Mouse (Mus musculus): ENCODE results near the gene Rnase2b. TPM values are rescaled to one million over a fixed set of nuclear protein-coding genes. Genes with fewer than 3 reads are reported as not detected.
"Not testable (repeated sequence)": the region's sequence is repeated elsewhere in the genome, so short reads cannot be mapped to it uniquely, and the experiment has no call there.

Gene Rnase2b
- not detected for total RNA-seq (2021)
- not detected in 2 replicates for polyA plus RNA-seq (2012; rRNA removed)
- long read RNA-seq: 0 reads

DNA sequence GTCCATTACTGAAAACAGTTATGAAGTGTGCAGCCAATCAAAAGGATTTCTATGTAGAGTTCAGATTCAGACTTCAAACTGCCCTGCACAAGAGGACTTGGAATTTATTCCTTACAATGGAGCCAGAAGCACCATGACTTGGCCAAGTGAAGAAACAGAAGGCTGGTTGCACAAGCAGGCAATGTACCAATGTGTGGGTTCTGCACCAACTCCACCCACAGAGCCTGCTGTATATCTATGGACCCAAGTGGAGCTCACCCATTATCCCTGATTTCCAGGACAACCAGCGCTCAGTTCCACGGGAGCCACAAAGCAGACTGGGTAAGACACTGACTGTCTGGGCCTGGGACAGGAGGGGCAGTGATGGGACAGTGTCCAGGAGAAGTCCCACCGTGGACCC lies at the start of gene Rnase2b:
Rnase2b (plus strand) TSS at position 285 of the 400 bp plus-strand sequence.
- not testable (repeated sequence) for DNase-seq

DNA sequence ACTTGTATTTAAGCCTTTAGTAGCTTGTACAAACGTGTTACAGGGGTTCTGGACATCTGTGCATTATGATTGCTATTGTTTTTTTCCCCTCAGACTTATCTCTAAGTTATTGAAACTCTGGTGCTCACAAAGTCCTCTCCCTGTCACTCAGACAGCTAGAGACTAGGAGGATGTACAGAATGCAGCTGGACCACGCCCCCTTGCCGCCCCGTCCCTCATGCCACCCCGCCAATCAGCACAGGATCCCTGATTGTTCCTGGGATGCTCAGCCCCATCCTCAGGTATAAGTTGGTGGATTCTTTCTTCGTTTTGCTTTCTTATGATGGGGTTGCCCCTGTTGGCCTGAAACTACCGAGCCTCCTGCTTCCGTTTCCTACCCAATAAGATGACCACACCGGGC lies 48.6 kb upstream of the Rnase2b start:
- DNase-seq: no peak

DNA sequence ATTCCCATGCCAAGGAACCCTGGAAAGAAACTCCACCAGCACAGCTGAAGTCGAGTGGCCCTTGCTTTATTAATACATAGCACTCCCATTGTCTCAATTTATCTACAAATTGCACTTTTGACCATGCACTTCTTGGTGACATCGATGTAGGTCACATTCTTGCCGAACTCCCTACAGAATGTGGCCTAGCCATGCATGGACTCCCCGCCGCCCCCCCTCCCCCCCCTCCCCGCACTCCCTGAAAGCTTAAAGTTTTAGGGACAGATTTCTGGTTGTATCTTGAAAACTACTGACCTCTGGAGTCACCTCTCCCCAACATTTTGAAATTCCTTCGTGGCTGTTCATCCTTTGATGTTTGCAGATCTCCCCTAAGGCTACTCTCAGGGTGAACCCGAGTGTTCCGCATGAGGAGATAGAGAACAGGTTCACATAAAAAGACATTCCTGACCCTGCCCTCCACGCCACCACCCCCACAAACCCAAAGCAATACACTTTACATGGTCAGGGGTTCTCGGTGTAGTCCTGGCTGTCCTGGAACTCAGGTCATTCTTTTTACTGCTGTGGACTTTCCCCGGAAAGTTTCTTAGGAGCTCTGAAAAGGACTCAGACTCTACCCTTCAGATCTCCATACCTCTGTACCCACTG lies 48.0 kb upstream of the Rnase2b start, which contains the start of gene Eddm3b:
Eddm3b (plus strand) TSS at position 511 of the 645 bp plus-strand sequence.
- no peak for DNase-seq

DNA sequence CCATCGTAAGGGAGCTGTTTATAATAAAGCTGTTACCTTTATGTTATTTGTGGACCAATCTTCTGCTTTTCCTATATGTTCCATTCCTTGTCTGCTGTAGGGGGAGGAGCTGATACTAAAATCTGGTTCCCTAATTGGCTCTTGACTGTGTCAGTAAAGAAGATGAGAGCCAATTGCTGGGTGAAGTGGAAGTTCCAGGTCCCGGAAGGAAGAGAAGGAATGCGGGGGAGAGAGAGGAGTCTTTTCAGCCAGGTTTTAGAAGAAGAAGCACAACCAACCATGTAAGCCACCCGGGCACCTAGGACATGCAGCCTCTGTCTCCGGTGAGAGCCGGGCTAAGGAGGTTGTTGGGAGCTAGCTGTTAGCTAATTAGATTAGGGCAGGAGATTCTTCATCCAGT lies 36.4 kb upstream of the Rnase2b start:
- DNase-seq: no peak

DNA sequence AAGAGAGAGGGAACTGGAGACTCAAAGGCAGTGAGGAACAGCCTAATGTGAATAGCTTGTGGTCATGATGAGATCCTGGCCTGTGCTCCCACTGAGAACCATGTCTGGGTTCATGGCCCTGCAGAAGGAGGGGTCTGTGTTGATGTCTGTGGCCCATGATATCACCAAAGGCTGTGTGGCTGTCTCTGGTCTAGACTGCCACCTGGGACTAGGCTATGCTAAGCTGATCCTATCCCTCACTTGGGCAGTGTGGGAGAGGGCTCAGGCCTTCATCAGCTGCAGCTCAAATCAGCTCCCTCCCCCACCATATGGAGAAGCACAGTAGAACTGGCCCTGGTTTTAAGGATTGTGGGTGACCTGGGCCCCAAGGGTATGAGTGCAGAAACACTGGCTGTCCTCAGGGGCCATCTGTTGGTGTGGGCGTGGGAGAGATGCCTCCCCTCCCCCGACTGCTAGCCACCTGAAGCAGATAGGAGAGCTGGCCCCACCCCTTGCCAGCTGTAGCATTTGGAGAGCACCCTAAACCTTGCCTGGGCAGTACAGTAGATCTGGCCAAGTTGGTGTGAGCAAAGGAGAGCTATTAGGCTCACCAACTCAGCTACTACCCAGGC lies 34.3 kb upstream of the Rnase2b start:
- no peak for DNase-seq

DNA sequence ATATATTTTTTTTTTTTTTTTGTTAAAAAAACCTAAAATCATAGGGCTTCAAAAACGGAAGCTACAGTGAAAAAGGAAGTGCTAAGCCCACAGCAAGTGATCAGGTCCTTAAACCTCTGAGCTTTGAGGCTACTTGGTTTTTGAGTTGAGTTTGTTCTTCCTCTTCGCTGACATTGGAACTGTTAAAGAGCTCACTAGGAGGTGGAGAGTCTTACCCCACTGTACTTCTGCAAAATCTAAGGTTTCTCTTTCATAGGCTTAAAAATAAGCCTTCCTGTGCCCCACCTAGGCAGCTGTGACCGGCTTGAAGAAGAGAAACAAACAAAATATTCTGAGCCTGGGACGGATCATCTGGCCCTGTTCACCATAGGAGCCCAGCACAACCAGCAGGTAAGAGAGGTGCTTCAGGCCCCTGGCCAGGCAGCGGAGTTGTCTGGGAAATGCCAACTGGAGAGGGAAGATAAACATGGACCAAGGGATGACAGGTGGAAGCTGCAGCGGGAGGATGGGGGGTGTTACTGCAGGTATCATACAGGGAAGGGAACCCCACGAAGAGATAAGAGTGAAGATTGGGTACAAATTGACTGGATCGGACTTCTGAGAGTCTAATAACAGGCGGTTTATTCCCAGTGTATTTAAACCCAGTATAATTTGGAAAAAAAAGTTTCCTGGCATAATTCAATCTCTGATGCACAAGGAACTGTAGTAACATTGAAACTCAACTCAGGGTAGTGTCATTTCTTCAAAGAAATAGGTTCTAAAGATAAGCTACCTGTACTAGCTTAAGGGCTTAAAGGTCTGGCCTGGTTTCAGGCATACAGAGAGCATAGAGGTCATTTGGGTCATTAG lies 33.1 kb upstream of the Rnase2b start:
- DNase-seq: no peak

DNA sequence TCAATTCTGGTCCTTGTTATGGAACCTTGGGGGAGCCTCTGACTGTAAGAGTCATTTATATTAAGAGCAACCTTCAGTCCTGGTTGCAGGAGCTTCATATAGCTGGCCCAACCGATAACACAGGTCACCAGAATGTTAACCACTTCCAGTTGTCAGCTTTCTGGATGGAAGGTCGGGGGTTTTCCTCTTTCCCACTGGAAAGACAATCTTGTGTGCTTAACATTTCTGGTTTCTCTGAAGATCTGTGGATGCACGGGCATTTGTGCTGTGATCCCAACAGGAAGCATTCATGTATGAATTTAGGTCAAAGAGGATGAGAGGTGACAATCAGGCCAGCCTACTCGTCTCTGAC lies 32.5 kb upstream of the Rnase2b start:
- no peak for DNase-seq

DNA sequence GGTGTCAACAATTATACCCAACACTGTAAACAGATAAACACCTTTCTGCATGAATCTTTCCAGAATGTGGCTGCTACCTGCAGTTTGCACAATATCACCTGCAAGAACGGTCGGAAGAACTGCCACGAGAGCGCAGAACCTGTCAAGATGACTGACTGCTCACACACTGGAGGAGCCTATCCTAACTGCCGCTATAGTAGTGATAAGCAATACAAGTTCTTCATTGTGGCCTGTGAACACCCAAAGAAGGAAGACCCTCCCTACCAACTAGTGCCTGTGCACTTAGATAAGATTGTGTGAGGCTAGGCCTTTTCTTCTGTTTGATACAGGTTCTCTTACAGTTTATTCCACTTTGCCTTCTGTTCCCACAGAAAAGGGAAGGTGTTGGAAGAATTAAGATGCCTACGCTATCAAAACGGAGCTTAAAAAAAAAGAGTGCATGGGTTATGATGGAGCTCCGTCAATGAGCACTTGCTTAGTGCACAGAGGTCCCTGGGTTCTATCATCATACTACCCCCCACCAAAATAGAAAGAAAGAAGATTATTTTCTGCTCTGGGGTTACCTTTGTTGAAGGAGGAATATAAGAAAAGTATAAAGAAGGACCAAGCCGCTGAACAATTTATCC lies 31.6 kb upstream of the Rnase2b start:
- no peak for DNase-seq

DNA sequence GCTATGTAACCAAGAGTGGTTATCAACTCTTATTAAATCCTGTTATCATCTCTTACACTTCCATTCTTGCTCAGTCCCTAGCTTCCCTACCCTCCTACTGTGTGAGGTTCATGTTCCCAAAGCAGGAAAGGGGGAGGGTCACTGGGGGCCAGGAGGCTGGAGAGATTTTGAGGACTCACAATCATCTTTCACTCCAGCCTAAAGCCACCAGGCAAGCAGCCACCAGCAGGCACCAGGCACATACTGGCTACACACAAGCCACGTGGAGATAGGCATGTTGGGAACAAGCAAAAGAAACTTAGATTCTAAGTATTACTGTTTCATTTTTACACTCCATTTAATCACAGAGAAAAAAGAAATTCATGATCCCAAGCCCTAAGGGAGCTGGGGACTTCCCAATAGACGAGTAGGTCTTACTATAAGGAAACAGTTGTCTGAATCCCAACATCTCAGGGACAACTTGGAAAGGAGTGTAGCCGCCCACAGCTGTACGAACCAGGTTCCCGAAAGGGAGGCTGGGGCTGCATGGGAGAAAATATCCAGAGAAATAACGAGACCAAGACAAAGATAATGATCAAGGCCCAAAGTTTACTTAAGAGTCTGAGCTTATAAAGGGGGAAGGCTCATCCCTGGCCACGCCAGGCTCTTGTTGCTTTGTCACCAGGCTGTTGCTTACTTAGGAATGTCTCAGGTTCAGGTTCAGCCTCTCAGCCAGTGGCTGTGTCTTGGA lies 30.8 kb upstream of the Rnase2b start:
- no peak for DNase-seq

DNA sequence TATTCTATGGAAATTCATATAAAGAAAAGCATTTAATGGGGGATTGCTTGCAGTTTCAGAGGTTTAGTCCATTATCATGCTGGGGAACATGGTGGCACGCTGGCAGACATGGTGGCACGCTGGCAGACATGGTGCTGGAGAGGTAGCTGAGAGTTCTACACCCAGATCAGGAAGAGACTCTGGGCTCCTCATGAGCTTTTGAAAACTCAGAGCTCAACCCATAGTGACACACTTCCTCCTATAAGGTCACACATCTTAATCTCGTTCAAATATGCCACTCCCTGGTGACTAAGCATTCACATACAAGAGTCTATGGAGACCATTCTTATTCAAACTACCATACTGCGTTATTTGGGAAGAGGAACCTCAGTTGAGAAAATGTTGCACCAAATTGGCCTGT lies 29.7 kb upstream of the Rnase2b start:
- no peak for DNase-seq

DNA sequence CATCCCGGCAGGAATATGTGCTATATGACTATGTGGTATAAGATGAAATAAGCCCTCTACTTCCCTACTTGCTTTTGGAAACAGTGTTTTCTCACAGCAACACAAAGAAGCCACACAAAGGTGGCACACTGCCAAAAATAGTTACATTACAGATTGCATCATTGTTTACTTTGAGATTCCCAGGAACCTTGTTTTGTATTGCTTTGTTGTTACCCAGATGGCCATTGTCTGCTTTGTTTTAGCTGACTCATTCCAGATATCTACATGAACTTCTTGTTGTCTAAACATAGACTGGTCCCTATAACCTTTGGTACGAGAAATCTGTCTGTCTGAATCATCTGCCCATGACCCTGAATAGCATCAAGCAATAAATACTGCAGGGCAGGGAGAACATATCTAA lies 21.7 kb upstream of the Rnase2b start:
- peak; percentile 39 for DNase-seq

DNA sequence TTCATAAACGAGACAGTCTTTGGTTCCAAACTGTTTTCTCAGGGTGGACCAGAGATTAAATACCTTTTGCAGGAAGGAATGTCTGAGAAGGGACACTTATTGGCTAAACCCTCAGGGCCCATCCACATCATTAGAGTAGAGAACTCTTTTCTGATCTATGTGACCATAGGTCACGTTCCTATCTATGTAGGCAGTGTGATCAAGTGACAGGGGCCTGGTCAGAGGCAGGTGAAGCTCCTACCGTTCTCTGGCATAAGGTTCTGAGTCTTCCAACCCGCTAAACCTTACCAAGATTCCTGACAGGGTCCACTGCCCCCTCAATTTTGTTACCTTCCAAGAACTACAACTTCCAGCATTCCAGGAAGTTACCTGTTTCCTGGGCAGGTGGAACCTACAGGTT lies 19.9 kb upstream of the Rnase2b start:
- no peak for DNase-seq

DNA sequence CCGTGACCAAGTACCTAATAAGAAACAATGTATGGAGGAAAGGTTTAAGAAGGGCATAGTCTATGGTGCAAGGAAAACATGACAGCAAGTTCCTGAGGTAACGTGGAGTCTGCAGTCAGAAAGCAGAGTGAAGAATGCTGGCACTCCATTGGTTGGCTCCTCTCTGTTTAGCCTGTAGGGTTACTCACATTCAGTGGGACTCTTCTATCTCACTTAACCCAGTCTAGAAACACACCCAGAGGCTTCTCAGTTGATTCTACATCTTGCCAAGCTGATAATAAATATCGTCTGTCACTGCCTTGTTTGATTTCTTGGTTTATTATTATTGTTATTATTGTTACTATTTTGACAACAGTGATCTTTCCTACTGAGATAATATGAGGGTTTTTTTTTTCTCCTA lies 19.5 kb upstream of the Rnase2b start:
- DNase-seq: no peak

DNA sequence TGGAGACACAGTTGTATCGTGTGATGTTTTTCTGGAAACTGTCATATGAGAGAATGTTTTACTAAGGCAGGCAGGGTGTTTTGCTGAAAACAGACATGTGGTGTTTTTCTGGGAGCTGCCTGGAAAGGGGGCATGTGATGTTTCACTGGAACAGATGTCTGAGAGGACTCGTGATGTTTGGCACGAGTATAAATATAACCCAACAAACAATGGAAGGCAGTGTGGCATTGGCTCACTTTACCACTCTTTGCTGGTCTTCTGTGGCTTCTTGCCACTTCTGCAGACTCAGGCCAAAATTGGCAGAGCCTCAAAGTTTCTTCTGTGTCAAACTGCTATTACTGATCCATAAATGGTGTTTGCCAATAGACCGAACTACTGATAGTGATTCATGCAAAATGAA lies 18.8 kb upstream of the Rnase2b start:
- DNase-seq: no peak

DNA sequence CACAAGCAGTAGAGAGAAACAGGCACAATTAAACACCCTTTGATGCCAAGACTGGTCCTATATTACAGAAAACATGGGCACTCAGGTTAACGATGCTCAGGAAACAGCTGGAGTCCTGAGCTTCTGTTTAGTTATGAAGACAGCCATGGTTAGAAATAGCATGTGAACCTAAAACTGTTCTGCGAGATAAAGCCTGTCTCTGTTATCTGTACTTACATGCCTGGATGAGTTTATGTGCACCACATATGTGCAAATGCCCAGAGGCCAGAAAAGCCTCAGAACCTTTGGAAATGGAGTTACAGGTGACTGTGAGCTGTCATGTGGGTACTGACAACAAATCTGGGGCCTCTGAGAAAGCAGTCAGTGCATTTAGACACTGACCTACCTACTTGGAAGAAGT lies 18.1 kb upstream of the Rnase2b start:
- no peak for DNase-seq

DNA sequence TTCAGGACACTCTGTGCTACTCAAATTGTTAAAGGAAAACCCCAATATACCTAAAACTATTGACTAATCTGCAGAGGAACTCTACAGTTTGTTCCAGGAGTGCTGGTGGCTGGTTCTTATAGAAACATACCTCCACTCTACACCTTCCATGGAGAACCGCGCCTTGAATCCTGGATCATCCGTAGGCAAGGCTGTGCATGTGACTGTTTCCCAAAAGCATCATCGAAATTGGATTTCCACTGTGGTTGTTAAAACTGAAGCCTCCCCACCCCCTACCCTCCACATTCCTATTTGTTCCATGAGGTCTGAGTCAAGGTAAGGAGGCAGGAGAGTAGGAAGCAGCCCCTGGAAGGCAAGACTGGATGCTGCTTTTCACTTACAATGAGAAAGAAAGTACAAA lies 17.6 kb upstream of the Rnase2b start:
- no peak for DNase-seq

DNA sequence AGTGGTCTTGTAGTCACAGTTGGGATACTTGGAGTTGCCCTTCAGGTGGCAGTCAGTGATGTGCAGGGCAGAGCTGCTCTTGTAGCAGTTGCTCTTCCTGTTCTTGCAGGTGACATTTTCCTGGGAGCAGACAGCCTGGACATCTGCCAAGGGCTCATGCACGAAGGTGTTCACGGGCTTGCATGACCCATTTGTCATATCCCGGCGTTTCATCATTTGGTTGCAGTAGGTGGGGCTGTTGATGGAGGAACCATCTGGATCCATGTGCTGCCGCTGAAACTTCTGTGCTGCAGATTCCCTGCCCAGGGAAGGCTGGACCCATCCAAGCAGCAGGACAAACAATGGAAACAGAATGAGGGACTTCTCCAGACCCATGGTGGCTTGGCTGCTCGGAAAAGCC lies 16.5 kb upstream of the Rnase2b start:
- no peak for DNase-seq

DNA sequence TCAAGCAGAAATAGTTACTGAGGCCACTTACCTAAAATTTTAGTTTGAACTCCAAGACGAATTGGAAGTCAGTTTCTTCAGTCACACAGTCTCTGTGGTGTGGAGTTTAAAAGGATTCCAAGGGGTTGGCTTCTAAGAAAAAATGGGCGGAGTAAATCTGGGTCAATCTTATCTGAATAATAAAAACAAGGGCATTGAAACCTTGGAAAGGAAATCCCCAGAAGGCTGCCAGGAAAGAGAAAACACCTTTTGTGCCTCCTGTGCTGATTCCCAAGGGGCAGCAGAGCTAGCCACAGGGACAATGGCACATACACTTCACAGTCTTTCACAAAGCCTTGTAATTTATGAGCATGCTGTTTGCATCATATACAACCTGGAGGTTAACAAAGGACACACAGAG lies 15.4 kb upstream of the Rnase2b start, which contains the start of gene Rnase1:
Rnase1 (minus strand) TSS at position 101 of the 400 bp plus-strand sequence.
- no peak for DNase-seq

DNA sequence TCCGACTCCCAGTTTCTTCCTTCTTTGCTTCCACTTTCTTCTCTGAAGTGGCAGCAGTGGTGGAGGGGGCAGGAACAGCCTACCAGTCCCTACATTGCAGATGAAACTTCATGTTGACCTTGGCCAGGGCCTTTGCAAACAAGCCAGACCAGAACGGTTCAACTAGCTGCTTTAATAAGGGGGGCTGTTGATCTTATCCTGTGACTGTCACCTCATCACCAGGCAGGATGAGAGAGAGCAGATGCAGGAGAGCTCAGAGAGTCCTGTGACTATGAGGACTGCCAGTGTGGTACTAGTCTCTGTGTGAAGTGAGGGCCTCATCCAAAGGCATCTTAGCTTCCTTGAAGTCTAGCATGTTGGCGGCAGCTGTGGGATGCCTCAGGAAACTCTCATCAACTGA lies 14.1 kb upstream of the Rnase2b start:
- no peak for DNase-seq

DNA sequence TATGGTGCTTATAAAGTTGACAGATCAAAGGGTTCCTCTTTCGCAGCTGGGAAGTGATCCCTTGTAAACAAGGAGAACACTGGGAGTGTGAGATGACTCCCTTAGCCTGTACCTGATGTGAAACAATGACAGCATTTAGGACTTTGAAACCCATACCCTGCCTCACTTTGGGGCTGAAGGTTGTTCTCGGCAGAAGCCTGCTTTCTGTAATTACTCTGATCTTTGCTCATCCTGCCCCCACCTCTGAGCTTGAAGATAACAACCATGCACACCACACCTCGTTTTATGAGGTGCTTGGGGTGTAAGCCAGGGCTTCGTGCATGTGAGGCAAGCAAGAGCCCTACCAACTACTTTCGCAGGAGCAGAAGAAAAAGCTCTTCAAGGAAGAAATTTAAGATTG lies 12.9 kb upstream of the Rnase2b start:
- DNase-seq: no peak

DNA sequence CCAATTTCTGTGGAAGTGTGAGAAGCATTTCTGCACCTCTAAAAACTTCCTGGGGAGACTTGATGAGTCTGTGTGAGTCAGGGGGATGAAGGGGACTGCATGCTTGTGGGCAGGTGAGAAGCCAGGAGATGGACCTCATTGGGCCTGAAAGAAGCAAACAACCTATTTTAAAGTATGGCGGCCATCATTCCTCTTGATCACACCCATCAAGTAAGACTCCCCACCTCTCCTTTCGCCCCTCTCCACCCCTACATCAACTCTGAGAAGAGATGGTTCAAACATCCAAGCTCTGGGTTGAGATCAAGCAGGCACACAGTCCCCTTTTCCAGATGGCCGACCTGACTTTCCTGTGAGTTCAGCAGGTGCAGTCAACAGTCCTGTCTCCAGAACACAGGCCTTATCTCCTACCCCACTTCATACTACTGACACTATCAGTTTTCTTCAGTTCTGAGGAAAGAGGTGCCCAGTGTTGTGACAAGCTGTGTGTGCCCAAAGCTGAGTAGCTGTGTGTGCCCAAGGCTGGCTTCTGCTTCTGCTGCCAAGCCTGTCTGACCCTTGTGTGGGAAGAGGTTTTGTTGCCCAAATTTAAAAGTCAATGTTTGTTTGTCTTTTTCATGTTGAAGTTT lies 11.7 kb upstream of the Rnase2b start:
- DNase-seq: no peak

All from adrenal gland, adult 2 months (tissue).